Mouse (Mus musculus) telencephalon, adult 2 months (tissue): ENCODE measurements at regions not wholly inside any gene's neighbourhood (a gene's known extent, or its start where the extent isn't known, plus 50 kb on each side); places are given as distances from the start of the nearest gene placed in this dataset.

Experiments
- DNase-seq: peaks from one replicate; pipeline ENCODE4 v3.0.0-alpha.2; 2011; ENCODE audit warnings: low read depth, low spot score

- DNase-seq = no peak
Observed at GRCm38 (mm10) chr11:112979413-112979812, 197.4 kb downstream of the Sox9 start.

- no peak for DNase-seq
Observed at GRCm38 (mm10) chr11:112982165-112982801, 200.3 kb downstream of the Sox9 start.

GRCm38 (mm10) chr11:112982802-112983591 lies 201.0 kb downstream of the Sox9 start:
- no peak for DNase-seq

- no peak for DNase-seq
Observed at GRCm38 (mm10) chr11:112986029-112986573, 204.1 kb downstream of the Sox9 start.

DNA sequence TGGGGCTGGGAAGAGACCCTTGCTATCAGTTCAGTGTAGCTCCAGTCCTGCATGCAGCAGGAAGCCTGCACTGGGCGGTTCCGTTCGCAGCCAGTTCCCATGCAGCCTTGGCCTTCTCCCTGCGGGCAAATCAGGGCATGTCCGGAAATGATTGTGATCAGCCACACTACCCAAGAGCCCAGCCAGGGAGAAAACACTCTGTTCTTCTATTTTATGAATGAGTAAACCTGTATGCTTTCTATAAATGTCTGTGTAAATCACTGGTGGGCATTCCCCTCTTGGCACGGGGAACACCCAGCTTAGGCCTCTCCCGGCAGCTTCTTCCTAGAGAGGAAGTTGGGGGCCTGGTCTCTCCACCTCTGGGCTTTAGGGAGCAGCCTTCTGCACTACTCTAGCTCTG lies 205.8 kb downstream of the Sox9 start:
- DNase-seq = no peak

GRCm38 (mm10) chr11:112988900-112989299 lies 206.9 kb downstream of the Sox9 start:
- no peak for DNase-seq

DNA sequence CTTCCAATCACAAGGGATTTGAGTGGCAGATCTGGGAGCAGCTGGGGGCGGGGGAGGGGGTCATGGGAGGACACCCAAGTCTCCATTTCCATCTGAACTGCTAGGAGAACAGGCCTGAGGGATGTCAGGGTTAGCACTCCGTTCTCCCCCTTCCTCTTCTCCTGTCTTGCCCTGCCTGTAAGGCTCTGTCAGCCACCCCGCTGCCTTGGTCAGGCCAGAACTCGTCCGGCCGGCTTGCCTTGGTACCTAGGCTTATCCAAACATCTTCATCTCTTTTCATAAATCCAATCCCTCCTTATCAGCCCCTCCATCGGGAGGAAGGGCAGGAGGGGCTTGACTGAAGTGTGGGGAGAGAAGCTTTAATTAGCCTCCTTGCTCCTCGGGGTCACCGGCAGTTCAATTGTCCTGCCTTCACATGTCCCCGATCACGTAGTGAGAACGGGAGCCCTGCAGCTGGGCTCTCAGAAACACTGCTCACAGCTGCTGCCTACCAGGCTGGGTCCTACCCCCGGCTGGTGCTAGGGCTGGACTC lies 208.0 kb downstream of the Sox9 start:
- DNase-seq = no peak

GRCm38 (mm10) chr11:112990751-112991150 lies 208.7 kb downstream of the Sox9 start:
- no peak for DNase-seq

- no peak for DNase-seq
Observed at GRCm38 (mm10) chr11:112991862-112992261, 209.8 kb downstream of the Sox9 start.

DNA sequence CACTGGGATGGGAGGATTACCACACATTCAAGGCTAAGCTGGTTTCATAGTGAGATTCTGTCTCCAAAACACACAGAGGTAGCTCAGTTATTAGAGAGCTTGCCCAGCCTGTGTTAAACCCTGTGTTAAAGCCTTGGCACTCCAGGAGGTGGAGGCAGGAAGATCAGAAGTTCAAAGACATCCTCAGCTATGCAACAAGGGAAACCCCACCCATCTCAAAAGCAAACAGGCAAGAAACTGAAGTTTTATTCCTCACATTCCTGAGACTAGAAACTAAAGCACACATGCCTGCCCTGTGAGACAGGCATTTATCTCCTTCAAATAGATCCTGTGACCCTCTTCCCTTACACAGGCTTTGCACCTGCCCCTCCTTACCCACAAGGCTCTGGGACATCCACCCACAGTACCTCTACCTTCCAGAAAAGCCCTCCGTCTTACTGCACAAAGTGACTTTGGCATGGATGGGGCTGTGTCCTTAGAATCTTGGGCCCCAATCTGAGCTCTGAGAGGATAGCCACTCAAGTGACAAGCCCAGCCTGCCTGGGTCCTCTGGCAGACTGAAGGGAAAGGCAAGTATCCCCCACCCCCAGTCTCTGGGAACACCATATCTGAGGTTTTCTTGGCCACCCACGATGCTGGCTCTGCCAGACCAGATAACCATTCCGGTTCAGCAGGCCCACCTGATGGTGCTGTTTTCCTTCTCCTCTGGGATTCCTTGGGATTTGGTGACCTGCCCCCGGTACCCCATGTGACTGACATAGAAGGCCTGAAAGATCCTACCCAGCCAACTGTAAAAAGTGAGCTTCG lies 217.0 kb downstream of the Sox9 start:
- DNase-seq = no peak

- DNase-seq = no peak
Observed at GRCm38 (mm10) chr11:113001071-113001470, 219.0 kb downstream of the Sox9 start.

DNA sequence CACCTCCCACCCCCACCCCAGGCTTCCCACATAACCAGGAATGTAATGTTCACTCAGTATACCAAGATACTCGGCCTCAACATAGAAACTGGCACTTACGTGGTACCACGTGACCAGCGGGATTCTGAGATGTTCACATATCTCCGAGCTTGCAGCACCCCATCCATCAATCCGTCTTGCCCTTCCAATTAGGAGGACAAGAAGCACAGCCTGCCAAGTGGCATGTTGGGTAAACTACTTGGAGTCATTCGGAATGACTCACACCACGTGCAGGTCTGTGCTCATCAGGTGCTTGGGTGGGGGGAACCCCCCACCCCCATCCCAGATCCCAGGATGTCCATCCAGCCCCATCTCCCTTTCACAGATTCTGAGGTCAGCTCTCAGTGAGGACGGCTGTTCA lies 223.9 kb downstream of the Sox9 start:
- no peak for DNase-seq

DNA sequence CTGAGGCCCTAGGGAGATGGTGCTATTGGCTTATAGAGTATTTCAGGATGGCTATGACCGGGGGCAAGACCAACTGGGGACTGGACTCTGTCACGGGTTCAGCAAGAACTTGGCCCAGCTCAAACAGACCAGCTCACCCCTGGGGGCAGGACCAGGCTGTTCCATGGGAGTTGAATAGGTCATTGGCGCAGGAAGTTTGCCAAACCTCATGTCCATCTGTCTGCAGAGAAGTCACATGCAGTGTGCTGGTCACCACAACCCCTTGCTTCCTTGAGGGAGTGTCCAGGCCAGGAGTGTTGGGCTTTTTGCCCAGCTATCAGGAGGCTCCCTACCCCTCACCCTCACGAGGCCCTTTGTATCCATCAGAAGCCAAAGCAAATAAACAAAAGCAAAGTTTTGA lies 226.5 kb downstream of the Sox9 start:
- DNase-seq = no peak

- DNase-seq = no peak
Observed at GRCm38 (mm10) chr11:113009376-113009775, 227.4 kb downstream of the Sox9 start.

- no peak for DNase-seq
Observed at GRCm38 (mm10) chr11:113010906-113011305, 228.9 kb downstream of the Sox9 start.

DNA sequence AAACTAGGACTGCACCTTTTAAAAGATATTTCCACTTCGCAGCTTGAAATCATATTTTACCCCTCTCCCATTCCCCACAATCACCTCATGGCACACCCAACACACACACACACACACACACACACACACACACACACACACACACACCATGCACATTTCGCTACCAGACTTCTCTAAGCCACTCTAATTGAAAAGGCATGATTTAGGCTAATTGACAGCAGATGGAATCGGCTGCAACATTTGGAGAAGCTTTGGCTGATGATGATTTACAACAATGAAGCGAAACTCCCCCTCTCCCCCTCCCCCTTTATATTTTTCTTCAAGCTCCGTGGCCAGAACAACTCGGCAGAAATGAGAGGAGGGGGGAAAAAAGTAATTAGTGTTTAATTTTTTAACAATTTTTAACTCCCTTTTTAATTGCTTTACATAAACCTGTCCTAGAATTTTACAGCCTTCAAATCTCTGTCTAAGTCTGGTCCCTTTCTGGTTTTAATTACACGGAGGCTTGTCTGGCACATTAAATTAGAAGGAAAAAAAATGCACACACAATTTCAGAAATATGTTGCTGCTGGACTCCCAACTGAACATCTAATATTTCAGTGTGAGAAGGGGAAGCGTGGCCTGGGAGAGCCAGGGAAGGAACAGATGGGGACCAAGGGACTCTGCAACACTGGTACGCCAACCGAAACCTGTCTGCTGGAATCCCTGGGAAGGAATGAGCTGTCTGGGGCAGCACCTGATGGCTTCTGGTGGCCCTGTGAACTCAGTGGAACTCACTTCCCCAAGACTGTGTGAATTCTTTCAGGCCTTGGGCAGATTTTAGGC lies 232.4 kb downstream of the Sox9 start:
- DNase-seq = no peak

GRCm38 (mm10) chr11:113015686-113016304 lies 233.8 kb downstream of the Sox9 start:
- DNase-seq = no peak

- no peak for DNase-seq
Observed at GRCm38 (mm10) chr11:113016801-113017715, 235.0 kb downstream of the Sox9 start.

DNA sequence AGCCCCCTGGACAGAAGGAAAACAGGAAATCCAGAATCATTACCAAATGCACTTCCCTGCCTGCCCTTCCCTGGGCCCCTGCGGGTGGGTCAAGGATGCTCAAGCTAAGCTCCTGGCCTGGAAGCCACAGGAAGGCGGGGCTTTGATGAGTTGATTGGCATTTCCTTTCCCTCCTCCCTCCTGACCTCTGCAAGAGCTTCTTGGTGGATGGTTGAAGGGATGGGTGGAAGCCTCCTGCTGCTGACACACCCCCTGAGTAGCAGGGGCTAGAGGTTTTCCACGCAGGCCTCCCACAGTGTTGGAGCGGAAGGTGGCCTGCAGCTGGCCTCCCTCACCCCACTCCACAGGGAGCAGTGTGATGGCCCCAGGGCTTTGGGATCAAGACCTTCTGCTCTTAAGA lies 239.5 kb downstream of the Sox9 start:
- DNase-seq = no peak
